8 mouse cellular contexts compared by ENCODE assay signal in genomic region chr19:5056251-5056650, GRCm38 (mm10). TPM values are rescaled to one million over a fixed set of nuclear protein-coding genes. Genes with fewer than 3 reads are reported as not detected.
DNase-seq lines count a peak whose midpoint lies in the region; ATAC-seq and TF ChIP-seq lines count a peak whose summit lies in the region.

No protein-coding gene starts in this region.

- peak; percentile 93 for DNase-seq in heart, adult 11 months
- DNase-seq in heart, adult 9 months (ENCODE audit: low spot score in 2 of 2) = no peak
- DNase-seq in midbrain, embryonic 14.5 days = peak; percentile 83
- DNase-seq in frontal cortex, postnatal 25 days (ENCODE audit: low spot score in 2 of 2) = no peak
- DNase-seq in adrenal gland, adult 8-10 months = no peak

- H3K36me3 ChIP-seq in E14TG2a.4 (ENCODE audit: insufficient read depth, low read length) = peaks cover 24% of the 10 kb centered on the region
- no peaks in the 10 kb centered on the region for H3K36me3 ChIP-seq in embryonic facial prominence, embryonic 15.5 days
- no peaks in the 10 kb centered on the region for H3K36me3 ChIP-seq in intestine, embryonic 16.5 days (ENCODE audit: control insufficient read depth, insufficient read depth, low read length)
- H3K36me3 ChIP-seq in midbrain, embryonic 14.5 days (ENCODE audit: control insufficient read depth, insufficient read depth, low read length) = no peaks in the 10 kb centered on the region

- 10% methylated on average over 6 of the region's 6 CpGs for WGBS in embryonic facial prominence, embryonic 15.5 days
- 11% methylated on average over 6 of the region's 6 CpGs for WGBS in intestine, embryonic 16.5 days
- 7% methylated on average over 6 of the region's 6 CpGs for WGBS in midbrain, embryonic 14.5 days

- TF ChIP-seq CTCF in E14TG2a.4 (conservative IDR thresholded peaks at IDR 0.05; ENCODE audit: low read length) = peak; percentile 81

- ATAC-seq in embryonic facial prominence, embryonic 15.5 days (ENCODE audit: insufficient number of reproducible peaks, low FRiP score, low TSS enrichment, low read depth) = 0 out of 2 replicates have a peak, but pooled peaks have one; percentile 11
- ATAC-seq in intestine, embryonic 16.5 days = peak; percentile 10; the same call in 1 of the 2 replicates
- no peak; the same call in 1 of the 2 replicates for ATAC-seq in midbrain, embryonic 14.5 days (ENCODE audit: low FRiP score, low TSS enrichment)

- H3K4me3 ChIP-seq in E14TG2a.4 (replicated peaks; ENCODE audit: low read length) = no peak overlapping the region
- H3K4me3 ChIP-seq in embryonic facial prominence, embryonic 15.5 days (replicated peaks) = no peak overlapping the region
- no peak overlapping the region for H3K4me3 ChIP-seq in intestine, embryonic 16.5 days (ENCODE audit: low read length)
- no peak overlapping the region for H3K4me3 ChIP-seq in midbrain, embryonic 14.5 days (replicated peaks; ENCODE audit: low read depth, low read length)

- H3K4me2 ChIP-seq in embryonic facial prominence, embryonic 15.5 days (replicated peaks) = no peak overlapping the region
- no peak overlapping the region for H3K4me2 ChIP-seq in intestine, embryonic 16.5 days (ENCODE audit: low read depth, low read length)
- no peak overlapping the region for H3K4me2 ChIP-seq in midbrain, embryonic 14.5 days (ENCODE audit: low read length)

- H3K9me3 ChIP-seq in E14TG2a.4 (ENCODE audit: low read length) = no peaks in the 10 kb centered on the region
- no peaks in the 10 kb centered on the region for H3K9me3 ChIP-seq in embryonic facial prominence, embryonic 15.5 days (replicated peaks)
- no peaks in the 10 kb centered on the region for H3K9me3 ChIP-seq in intestine, embryonic 16.5 days (ENCODE audit: control insufficient read depth, low read length)
- no peaks in the 10 kb centered on the region for H3K9me3 ChIP-seq in midbrain, embryonic 14.5 days (ENCODE audit: control insufficient read depth, low read length)

- peaks cover 29% of the 10 kb centered on the region for H3K27me3 ChIP-seq in E14TG2a.4 (ENCODE audit: insufficient read depth, low read length)
- peaks cover 25% of the 10 kb centered on the region for H3K27me3 ChIP-seq in embryonic facial prominence, embryonic 15.5 days
- H3K27me3 ChIP-seq in intestine, embryonic 16.5 days (replicated peaks; ENCODE audit: control insufficient read depth, insufficient read depth, low read length) = peaks cover 9% of the 10 kb centered on the region; the same call in 1 of the 2 replicates
- peaks cover 21% of the 10 kb centered on the region for H3K27me3 ChIP-seq in midbrain, embryonic 14.5 days (ENCODE audit: control insufficient read depth, insufficient read depth, low read length)

- H3K4me1 ChIP-seq in E14TG2a.4 (replicated peaks; ENCODE audit: low read depth, low read length) = peaks cover 86% of the 10 kb centered on the region
- peaks cover 54% of the 10 kb centered on the region for H3K4me1 ChIP-seq in embryonic facial prominence, embryonic 15.5 days
- peaks cover 39% of the 10 kb centered on the region for H3K4me1 ChIP-seq in intestine, embryonic 16.5 days (ENCODE audit: control insufficient read depth, insufficient read depth, low read length)
- H3K4me1 ChIP-seq in midbrain, embryonic 14.5 days (ENCODE audit: control insufficient read depth, insufficient read depth, low read length) = 0 out of 2 replicates have a peak, but pooled peaks cover 8% of the 10 kb centered on the region

- H3K9ac ChIP-seq in embryonic facial prominence, embryonic 15.5 days = no peak overlapping the region
- no peak overlapping the region for H3K9ac ChIP-seq in intestine, embryonic 16.5 days (ENCODE audit: low read depth, low read length)
- H3K9ac ChIP-seq in midbrain, embryonic 14.5 days (replicated peaks; ENCODE audit: low read length) = no peak overlapping the region

- no peak overlapping the region for H3K27ac ChIP-seq in embryonic facial prominence, embryonic 15.5 days (replicated peaks)
- no peak overlapping the region for H3K27ac ChIP-seq in intestine, embryonic 16.5 days (ENCODE audit: low read length)
- no peak overlapping the region for H3K27ac ChIP-seq in midbrain, embryonic 14.5 days (replicated peaks; ENCODE audit: low read depth, low read length)

RNA-seq across cellular contexts. Expression of gene Rin1, which starts 6.0 kb away (rescaled TPM):
- polyA plus RNA-seq in embryonic facial prominence, embryonic 15.5 days (2015; fragmentation: Nextera tagmentation; extraction: Ambion mirVana) = 2.6 and 4.4 TPM in 2 replicates
- 2.5 and 2.8 TPM in 2 replicates for polyA plus RNA-seq in intestine, embryonic 16.5 days (2015; fragmentation: Nextera tagmentation; extraction: Ambion mirVana)
- polyA plus RNA-seq in midbrain, embryonic 14.5 days (2014; fragmentation: Nextera tagmentation; extraction: Ambion mirVana) = 0.58 and 1.6 TPM in 2 replicates
- 1 to 10 TPM; 4.1 to 8.1 (median 7.7) TPM for total RNA-seq in adrenal gland, adult 8-10 months (2022)

RNA-seq across cellular contexts. Expression of gene Cd248, which starts 11.6 kb away (rescaled TPM):
- polyA plus RNA-seq in embryonic facial prominence, embryonic 15.5 days (2015; fragmentation: Nextera tagmentation; extraction: Ambion mirVana) = 131 and 158 TPM in 2 replicates
- polyA plus RNA-seq in intestine, embryonic 16.5 days (2015; fragmentation: Nextera tagmentation; extraction: Ambion mirVana) = 42.8 and 49.6 TPM in 2 replicates
- polyA plus RNA-seq in midbrain, embryonic 14.5 days (2014; fragmentation: Nextera tagmentation; extraction: Ambion mirVana) = 6.2 and 20.4 TPM in 2 replicates
- total RNA-seq in adrenal gland, adult 8-10 months (2022) = 10 to 100 TPM in 1 of 4 experiments, 1 to 10 TPM in 3; 8.9 to 11.8 (median 9.2) TPM

RNA-seq across cellular contexts. Expression of gene Brms1, which starts 15.1 kb away (rescaled TPM):
- 42.2 and 48.6 TPM in 2 replicates for polyA plus RNA-seq in embryonic facial prominence, embryonic 15.5 days (2015; fragmentation: Nextera tagmentation; extraction: Ambion mirVana)
- polyA plus RNA-seq in intestine, embryonic 16.5 days (2015; fragmentation: Nextera tagmentation; extraction: Ambion mirVana) = 43.7 and 44.1 TPM in 2 replicates
- 32.0 and 39.0 TPM in 2 replicates for polyA plus RNA-seq in midbrain, embryonic 14.5 days (2014; fragmentation: Nextera tagmentation; extraction: Ambion mirVana)
- total RNA-seq in adrenal gland, adult 8-10 months (2022) = 10 to 100 TPM; 30.0 to 40.1 (median 33.6) TPM

RNA-seq across cellular contexts. Expression of gene AC124502.3, which starts 17.6 kb away (rescaled TPM):
- 1.9 and 2.0 TPM in 2 replicates for polyA plus RNA-seq in embryonic facial prominence, embryonic 15.5 days (2015; fragmentation: Nextera tagmentation; extraction: Ambion mirVana)
- 0.92 and 1.5 TPM in 2 replicates for polyA plus RNA-seq in intestine, embryonic 16.5 days (2015; fragmentation: Nextera tagmentation; extraction: Ambion mirVana)
- polyA plus RNA-seq in midbrain, embryonic 14.5 days (2014; fragmentation: Nextera tagmentation; extraction: Ambion mirVana) = 1.5 and 1.6 TPM in 2 replicates
- 1 to 10 TPM in 3 of 4 experiments, under 1 TPM in 1; 0.59 to 3.9 (median 1.9) TPM for total RNA-seq in adrenal gland, adult 8-10 months (2022)

RNA-seq across cellular contexts. Expression of gene B4gat1, which starts 17.6 kb away (rescaled TPM):
- polyA plus RNA-seq in embryonic facial prominence, embryonic 15.5 days (2015; fragmentation: Nextera tagmentation; extraction: Ambion mirVana) = 47.2 and 48.4 TPM in 2 replicates
- 34.2 and 39.3 TPM in 2 replicates for polyA plus RNA-seq in intestine, embryonic 16.5 days (2015; fragmentation: Nextera tagmentation; extraction: Ambion mirVana)
- polyA plus RNA-seq in midbrain, embryonic 14.5 days (2014; fragmentation: Nextera tagmentation; extraction: Ambion mirVana) = 69.7 and 77.4 TPM in 2 replicates
- total RNA-seq in adrenal gland, adult 8-10 months (2022) = 10 to 100 TPM; 44.3 to 54.2 (median 51.8) TPM

Comparison
In these comparisons a context has a peak if more than half of its experiments do, and no peak if none do; other contexts are left out.
1. DNase-seq: peak in heart, adult 11 months (single experiment) and midbrain, embryonic 14.5 days (single experiment); none in heart, adult 9 months (0 of 2), frontal cortex, postnatal 25 days (0 of 2) and adrenal gland, adult 8-10 months (single experiment).